ENCODE assay signal across 8 mouse cellular contexts in genomic region chr16:46010153-46010905, GRCm38 (mm10). TPM values are rescaled to one million over a fixed set of nuclear protein-coding genes. Genes with fewer than 3 reads are reported as not detected.
DNase-seq lines count a peak whose midpoint lies in the region; ATAC-seq and TF ChIP-seq lines count a peak whose summit lies in the region.

TSS of gene Plcxd2 (minus strand) at chr16:46010218.

- CTCF ChIA-PET in Patski (lab: Charles Lee): interaction anchor here (1.2 to 2.6 kb wide), 4 partner anchors 11 to 43 kb away, joined by 3 to 11 read pairs (median 5); no protein-coding TSS in a partner anchor

- peaks cover 15% of the 10 kb centered on the region for H3K4me1 ChIP-seq in hindbrain, embryonic 10.5 days (replicated peaks)
- 0 out of 2 replicates have a peak, but pooled peaks cover 9% of the 10 kb centered on the region for H3K4me1 ChIP-seq in lung, embryonic 15.5 days
- H3K4me1 ChIP-seq in olfactory bulb, adult 2 months (ENCODE audit: control insufficient read depth, insufficient read depth, low read length): no peaks in the 10 kb centered on the region

- peak within 1 kb of the TSS; percentile 86 for H3K4me2 ChIP-seq in lung, embryonic 15.5 days

- H3K4me3 ChIP-seq in hindbrain, embryonic 10.5 days: peak within 1 kb of the TSS; percentile 69
- H3K4me3 ChIP-seq in lung, embryonic 15.5 days: peak within 1 kb of the TSS; percentile 62
- peak within 1 kb of the TSS; percentile 68 for H3K4me3 ChIP-seq in olfactory bulb, adult 2 months (ENCODE audit: insufficient read depth, low read depth, low read length)

- H3K9ac ChIP-seq in lung, embryonic 15.5 days: peak within 1 kb of the TSS; percentile 49

- in situ Hi-C loops in Patski (cut with MboI; ENCODE audit: low pct_unique_long_range_greater_than_20kb): no loop called here

- ATAC-seq in Patski: peak; percentile 99
- peak; percentile 99 for ATAC-seq in lung, embryonic 15.5 days (ENCODE audit: borderline replicate concordance, extremely low read depth, low FRiP score, low TSS enrichment)

- DNase-seq in Patski (ENCODE audit: low read depth, low spot score): peak; percentile 79
- DNase-seq in cerebellum, postnatal 10 days: peak; percentile 97 to 98
- peak; percentile 90 to 96 for DNase-seq in frontal cortex, adult 2 months (ENCODE audit: extremely low spot score in 1 of 2, low spot score in 1 of 2)
- peak; percentile 95 for DNase-seq in hindbrain, embryonic 10.5 days (ENCODE audit: low spot score)
- peak; percentile 86 for DNase-seq in layer of hippocampus, adult 9-10 months (ENCODE audit: low spot score)
- DNase-seq in thymus, adult 18-20 months: peak; percentile 92 to 94

- POLR2A ChIA-PET in Patski (lab: Charles Lee): interaction anchor here (0.6 to 1.9 kb wide), 3 partner anchors 15 to 168 kb away, joined by 4 to 9 read pairs (median 6); no protein-coding TSS in a partner anchor

- TF ChIP-seq POLR2A in olfactory bulb, adult 2 months (IDR thresholded peaks at IDR 0.05; ENCODE audit: insufficient read depth, low read depth, low read length): peak; percentile 78

- H3K36me3 ChIP-seq in hindbrain, embryonic 10.5 days: no peaks in the 10 kb centered on the region
- no peaks in the 10 kb centered on the region for H3K36me3 ChIP-seq in lung, embryonic 15.5 days

- under 1% methylated on average over 39 of the region's 39 CpGs for WGBS in hindbrain, embryonic 10.5 days
- under 1% methylated on average over 39 of the region's 39 CpGs for WGBS in lung, embryonic 15.5 days
- WGBS in olfactory bulb, adult 2 months: under 1% methylated on average over 39 of the region's 39 CpGs

- no peak for TF ChIP-seq CTCF in Patski (IDR thresholded peaks at IDR 0.05)
- no peak for TF ChIP-seq CTCF in olfactory bulb, adult 2 months (IDR thresholded peaks at IDR 0.05; ENCODE audit: insufficient read depth, low read depth, low read length)

- peak within 1 kb of the TSS; percentile 86 for H3K27ac ChIP-seq in hindbrain, embryonic 10.5 days
- peak within 1 kb of the TSS; percentile 51 for H3K27ac ChIP-seq in lung, embryonic 15.5 days
- H3K27ac ChIP-seq in olfactory bulb, adult 2 months (ENCODE audit: insufficient read depth, low read depth, low read length): no peak within 1 kb of the TSS

- no peaks in the 10 kb centered on the region for H3K27me3 ChIP-seq in Patski
- peaks cover 8% of the 10 kb centered on the region; the same call in 1 of the 2 replicates for H3K27me3 ChIP-seq in hindbrain, embryonic 10.5 days (ENCODE audit: insufficient read depth, poor library complexity, severe bottlenecking)
- no peaks in the 10 kb centered on the region for H3K27me3 ChIP-seq in lung, embryonic 15.5 days

- no peaks in the 10 kb centered on the region for H3K9me3 ChIP-seq in hindbrain, embryonic 10.5 days
- H3K9me3 ChIP-seq in lung, embryonic 15.5 days: no peaks in the 10 kb centered on the region

RNA-seq across cellular contexts. Expression of gene Plcxd2, which starts in this region (rescaled TPM):
- 8.2 TPM for polyA plus RNA-seq in Patski (2021)
- 28.2 and 33.5 TPM in 2 replicates for polyA plus RNA-seq in frontal cortex, adult 2 months (2012; rRNA removed)
- polyA plus RNA-seq in hindbrain, embryonic 10.5 days (2016; fragmentation: Nextera tagmentation; extraction: Ambion mirVana): 3.0 and 3.3 TPM in 2 replicates
- polyA plus RNA-seq in lung, embryonic 15.5 days (2015; fragmentation: Nextera tagmentation; extraction: Ambion mirVana): 0.85 and 1.1 TPM in 2 replicates
- polyA plus RNA-seq in olfactory bulb, adult 2 months (2012; ENCODE audit: insufficient read depth, insufficient read length, low replicate concordance, missing spikeins): 85.3 TPM in 1 of 2 replicates, not detected in the other
